Mouse (Mus musculus) liver, adult (tissue): Measurements from ENCODE around the gene Tuba3a.

ENCODE experiments used
- GATA4 ChIP-seq: IDR thresholded peaks from 2 replicates; pipeline ENCODE4 v1.6.1; 2014; ENCODE audit warnings: mild to moderate bottlenecking, low read length; ENCODE audit not compliant: insufficient replicate concordance

Tuba3a gene

DNA sequence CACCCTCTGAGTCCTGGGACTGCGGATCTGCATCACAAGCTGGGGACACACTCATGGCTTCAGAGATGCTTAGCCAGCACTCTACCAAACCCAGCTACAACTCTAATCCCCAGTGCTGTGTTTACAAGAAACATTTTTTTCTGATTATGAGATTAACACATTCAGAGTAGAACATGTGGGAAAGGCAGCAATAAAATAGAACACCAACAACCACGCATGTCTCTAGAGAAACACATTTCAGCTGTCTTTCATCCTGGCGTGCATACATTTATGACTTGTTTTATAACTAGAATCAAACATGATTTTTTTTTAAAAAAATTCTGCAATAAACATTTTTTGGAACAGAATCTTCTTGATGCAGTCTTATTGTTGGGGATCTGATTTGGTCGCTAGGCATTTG, 1.1 kb upstream of the Tuba3a start:
- TF ChIP-seq GATA4, result no peak

DNA sequence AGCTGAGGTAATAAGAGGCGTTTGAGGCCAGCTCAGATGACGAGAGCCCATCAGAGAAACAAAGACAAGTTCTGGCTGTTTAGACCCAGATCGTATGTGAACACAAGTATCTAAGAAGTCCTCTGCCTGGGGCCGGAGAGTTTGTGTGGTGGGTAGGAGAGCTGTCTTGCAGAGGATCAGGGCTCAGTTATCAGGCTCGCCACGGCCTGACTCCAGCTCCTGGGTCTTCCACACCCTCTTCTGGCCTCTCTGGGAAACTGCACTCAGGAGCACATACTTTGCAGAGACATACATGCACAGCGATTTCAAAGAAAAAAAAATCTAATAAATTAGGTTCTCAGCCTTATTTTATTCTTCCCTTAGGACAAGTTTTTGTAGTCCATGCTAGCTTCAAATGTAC, 1.1 kb downstream of the Tuba3a start:
- TF ChIP-seq GATA4, result no peak

DNA sequence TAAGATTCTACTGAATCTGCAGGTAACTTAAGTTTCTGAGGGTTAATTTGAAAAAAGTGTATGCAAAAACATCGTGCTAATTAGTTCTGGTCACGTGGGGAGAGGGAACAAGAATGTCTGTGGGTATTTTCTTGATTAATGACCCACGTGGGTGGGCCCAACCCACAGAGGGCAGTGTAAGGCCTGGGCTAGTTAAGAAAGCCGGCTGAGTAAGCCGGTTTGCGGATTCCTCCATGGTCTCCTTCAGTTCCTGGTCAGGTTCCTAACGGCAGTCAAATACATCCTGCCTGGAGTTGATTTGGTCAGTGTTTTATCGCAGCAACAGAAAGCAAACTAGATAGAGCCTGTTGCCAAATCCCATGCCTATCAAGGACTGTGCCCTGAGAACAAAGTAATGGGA, 1.6 kb downstream of the Tuba3a start:
- TF ChIP-seq GATA4, result no peak

DNA sequence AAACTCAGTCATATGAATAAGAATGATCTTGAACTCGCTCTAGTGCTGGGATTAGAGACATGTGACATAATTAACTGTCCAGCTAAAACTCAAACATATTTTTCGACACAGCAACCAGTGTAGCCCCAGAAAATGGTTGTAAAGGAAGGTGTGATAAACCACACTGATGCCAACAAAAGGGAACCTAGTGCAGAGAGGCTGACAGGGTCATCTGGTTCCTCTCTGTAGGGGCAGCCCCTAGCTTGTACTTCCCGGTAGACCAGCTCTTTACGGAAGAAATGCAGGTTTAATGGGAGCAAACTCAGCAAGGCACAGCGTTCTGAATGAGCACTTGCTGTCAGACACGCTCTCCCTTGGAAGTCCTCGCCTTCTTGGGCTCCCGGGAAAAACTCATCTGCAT, 6.1 kb downstream of the Tuba3a start:
- no peak for TF ChIP-seq GATA4

DNA sequence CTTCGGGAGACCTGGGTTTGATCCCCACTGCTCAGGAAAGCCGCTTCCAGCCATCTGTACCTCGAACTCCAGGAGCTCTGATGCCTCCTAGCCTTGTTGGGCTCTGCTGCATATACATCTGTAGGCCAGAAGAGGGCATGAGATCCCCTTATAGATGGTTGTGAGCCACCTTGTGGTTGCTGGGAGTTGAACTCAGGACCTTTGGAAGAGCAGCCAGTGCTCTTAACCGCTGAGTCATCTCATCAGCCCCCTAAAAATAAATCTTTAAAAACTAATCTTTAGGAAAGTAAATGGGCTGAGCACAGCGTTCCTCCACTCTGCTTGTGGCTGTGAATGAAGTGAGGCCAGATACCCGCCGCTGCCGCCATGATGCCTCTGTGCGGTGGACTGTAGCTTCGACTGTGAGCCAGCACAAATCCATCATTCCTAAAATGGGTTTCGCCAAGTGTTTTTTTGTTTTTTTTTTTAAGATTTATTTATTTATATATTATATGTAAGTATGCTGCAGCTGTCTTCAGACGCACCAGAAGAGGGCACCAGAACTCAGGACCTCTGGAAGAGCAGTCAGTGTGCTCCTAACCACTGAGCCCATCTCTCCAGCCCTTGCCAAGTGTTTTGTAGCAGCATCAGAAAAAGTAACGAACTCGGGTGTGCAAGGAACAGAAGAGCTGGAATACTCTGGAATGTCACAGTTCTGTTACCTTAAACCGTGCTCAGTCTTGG, 10.8 kb downstream of the Tuba3a start:
- TF ChIP-seq GATA4, result no peak

DNA sequence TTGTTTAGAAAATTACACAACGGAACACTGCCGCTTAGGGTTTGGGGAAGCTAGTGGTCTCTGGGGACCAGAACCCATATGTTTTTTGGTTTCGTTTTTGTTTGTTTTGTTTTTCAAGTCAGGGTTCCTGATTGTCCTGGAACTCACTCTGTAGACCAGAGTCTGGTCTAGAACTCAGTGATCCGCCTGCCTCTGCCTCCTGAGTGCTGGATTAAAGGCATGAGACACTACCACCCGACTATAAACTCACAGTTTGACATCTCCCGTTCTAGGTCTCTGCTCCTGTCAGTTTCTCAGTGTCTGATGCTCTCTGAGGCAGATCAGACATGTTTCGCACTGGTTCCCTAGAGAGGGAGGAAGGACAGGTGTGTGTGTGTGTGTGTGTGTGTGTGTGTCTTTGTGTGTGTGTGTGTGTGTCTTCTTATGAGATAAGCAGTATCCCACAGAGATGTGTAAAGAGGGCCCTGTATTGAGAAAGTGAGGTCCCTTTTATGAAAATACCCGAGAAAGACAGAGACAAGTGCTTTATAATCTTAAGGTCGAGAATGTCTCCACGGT, 13.5 kb downstream of the Tuba3a start:
- no peak for TF ChIP-seq GATA4

DNA sequence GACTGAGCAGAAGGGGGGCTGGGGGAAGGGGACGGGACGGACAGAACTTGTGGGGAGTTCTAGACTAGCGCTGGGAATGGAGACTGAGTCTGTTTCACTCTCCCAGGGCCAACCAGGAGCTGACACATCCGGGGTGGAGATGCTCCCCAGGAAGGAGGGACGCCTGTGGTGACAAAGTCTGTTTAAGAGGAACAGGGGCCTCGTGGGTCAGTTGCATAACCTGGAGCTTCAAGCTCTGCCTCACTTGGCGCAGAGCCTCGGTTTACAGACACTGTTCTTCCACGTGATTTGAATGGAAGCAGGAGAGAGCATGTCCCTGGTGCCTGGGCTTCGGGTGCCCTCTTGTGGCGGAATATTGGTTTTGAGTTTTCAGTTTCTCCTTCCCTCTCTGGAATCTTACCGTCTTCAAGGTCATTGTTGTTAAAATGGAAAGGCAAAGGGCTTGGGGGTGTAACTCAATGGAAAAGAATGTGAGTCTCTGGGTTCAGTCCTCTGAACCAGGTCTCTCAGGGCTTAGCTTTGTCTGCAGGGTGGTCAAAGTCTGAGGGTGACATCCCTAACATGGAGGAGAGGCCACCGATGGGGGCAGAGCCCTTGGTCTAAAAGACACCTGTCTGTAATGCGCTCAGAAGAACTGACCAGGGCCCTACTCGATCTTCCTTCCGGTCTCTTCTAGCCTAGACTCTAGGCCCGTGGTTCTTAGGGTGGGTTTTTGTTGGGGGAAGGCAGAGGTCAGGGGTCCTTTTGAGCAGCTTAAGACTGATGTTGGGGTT, 14.2 kb downstream of the Tuba3a start:
- no peak; the same call in 1 of the 2 replicates for TF ChIP-seq GATA4

DNA sequence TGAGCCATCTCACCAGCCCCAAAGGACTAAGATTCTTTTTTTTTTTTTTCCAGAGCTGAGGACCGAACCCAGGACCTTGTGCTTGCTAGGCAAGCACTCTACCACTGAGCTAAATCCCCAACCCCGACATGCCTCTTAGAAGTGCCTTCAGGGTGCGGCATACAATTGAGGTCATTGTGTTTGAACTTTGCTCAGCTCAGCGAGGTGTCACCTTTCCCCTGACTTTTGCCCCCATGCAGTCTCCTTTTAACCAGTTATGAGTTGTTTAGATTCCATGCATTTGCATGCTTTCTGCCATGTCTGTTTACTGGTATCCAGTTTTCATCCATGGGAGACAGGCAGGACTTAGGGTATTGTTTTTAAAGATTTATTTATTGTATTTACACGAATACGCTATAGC, 17.0 kb downstream of the Tuba3a start:
- TF ChIP-seq GATA4, result no peak

DNA sequence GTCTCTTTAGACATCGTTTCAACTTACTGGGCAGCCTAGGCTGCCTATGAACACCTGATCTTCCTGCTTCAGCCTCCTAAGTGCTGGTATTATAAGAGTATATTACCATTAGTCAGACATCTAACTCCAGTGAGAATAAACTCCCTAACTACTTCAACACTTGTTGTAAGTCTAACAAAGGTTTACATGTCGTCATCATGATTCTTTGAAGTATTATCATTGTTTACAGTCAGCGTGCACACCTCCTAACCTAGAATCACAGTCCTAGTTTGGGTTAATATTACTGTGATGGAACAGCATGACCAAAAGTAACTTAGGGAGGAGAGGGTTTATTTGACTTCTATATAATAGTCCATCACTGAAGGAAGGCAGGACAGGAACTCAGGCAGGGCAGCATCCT, 18.4 kb downstream of the Tuba3a start:
- no peak for TF ChIP-seq GATA4

DNA sequence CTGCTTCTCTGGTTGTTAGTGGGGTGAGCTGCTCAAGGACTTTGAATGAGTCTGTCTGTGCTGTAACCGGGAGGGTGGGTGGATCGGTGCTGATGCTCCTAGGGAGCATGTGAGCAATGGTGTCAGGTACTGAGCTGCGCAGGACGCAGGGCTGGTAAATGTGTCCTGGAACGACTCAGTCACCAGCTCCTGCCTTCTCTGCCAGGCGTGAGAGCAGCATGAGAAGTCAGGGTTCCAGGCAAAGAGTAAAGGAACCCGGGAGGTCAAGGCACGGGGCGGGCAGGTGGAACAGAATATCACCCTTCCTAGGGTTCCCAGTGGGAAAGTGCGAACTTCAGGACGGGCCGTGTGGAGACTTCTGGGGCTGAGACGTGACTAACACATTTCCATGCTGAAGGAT, 19.8 kb downstream of the Tuba3a start:
- TF ChIP-seq GATA4, result no peak

DNA sequence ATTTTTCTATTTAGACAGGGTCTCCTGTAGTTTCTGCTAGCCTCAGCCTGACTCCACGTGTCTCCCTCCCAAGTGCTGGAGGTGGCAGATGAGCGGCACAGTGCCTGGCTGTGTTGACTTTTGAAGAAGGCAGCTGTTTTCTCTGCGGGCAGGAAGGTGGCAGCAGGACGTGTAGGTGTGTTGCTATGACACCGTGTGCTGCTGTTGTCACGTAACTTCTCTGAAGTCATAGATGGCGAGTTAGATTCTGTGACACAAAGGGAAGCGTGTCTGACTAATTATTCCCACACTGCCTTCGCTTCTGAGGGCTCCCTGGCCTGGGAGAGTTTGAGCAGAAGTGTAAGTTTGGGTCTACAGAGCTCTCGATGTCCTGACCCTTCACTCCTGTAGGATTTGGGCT, 20.6 kb downstream of the Tuba3a start:
- TF ChIP-seq GATA4, result no peak

DNA sequence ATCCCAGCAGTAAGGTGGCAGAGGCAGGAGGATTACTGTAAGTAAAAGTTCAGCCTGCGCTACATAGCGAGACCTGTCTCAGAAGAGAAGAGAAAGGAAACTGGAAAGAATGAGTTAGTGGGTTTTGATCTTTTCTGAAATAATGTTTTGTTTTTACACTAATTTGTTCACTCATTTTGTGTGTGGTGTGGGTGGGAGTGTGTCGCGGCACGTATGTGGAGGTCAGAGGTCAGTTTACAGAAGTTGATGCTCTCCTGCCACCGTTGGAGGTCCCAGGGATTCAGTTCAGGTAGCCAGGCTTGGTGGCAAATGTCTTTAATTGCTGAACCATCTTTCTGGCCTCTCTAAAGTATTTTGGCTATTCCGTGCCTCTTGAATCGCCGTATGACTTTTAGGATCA, 21.6 kb downstream of the Tuba3a start:
- no peak for TF ChIP-seq GATA4

DNA sequence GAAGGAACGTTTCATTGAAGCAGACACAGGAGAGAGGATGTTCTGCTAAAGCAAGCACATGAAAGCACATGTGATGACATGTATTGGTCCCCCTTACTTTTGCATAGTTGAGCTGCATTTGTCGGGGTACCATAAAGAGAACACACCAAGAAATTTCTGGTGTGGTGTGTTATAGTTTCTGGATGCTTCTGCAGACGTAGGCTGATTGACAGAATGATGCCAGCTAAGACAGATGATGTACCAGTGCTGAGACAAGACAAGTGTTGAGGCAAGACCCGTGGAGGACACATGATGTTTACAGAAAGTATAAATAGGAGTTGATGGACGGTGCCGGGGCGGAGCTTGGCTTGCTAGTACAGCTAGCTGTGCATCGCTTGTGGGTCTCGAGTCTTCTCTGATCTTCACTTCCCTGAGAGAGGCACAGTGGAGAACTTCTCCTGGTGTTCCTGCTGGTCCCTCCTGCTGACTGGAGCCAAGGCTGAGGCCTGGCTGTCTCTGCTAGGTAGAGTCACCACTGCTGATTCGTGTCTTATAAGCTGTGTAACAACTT, 25.8 kb downstream of the Tuba3a start:
- no peak for TF ChIP-seq GATA4

DNA sequence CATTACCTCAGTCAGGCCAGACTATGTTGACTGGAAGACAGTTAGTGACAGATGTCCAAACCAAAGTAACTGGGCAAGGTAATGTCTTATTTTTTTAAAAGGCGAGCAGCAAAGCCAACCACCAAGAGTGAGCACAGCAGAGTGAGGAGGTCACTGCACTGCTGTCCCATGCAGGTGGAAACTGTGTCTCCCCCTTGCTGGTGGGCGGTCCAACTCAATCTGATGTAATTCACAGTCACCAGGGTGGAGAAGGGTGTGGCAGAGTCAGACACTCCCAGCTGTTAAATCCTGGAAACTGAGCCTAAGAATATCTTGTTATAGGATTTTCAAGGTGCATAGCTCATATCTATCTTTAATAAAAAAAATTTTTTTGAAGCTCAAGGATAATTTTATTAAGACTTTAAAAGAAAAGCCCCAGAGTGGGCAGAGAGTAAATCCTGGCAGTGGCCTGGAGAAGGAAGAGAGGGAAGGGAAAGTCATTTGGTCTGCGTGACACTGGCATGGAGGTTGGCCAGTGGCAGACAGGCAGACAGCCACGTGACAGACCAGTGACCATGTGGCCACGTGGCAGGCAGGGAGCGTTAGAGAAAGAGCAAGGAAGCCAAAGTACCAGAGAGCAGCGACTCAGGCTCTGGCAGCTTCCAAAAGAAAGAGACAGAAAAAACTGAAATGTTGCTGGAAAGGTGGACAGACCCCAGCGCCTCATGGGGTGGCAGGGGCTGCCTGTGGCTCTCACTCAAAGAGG, 29.4 kb downstream of the Tuba3a start:
- TF ChIP-seq GATA4, result no peak

DNA sequence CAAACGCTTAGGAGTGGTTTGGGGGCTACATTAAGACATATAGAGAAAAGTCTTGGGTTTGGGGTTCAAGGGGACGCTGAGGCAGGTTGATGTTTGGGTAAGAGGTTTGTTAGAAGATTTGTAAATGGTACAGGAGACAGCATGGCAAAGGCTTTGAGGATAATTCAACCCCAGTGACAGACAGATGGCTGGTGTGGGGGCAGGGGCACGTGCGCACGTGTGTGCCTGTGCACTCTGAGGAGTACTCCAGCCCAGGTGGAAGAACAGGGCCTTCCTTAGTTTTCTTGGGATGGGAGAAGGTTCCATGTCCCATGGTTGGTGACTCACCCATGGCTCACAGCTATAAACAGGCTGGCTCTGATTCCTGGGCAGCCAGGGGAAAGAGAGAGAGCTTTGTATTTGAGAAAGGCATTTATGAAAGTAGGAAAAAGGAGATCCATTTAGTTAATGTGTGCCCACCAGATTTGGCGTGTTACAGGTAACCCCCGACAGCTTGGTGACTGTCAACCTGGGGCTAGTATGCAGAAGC, 30.3 kb downstream of the Tuba3a start:
- TF ChIP-seq GATA4, result no peak
